Mouse (Mus musculus) left cerebral cortex, adult 9 months (tissue): ENCODE measurements at regions not wholly inside any gene's neighbourhood (a gene's known extent, or its start where the extent isn't known, plus 50 kb on each side); places are given as distances from the start of the nearest gene placed in this dataset.

ENCODE experiments used
- DNase-seq, 2 experiments: peaks; one replicate each; pipeline ENCODE4 v3.0.0; 2022; ENCODE audit warnings: low spot score in 2 of 2

DNA sequence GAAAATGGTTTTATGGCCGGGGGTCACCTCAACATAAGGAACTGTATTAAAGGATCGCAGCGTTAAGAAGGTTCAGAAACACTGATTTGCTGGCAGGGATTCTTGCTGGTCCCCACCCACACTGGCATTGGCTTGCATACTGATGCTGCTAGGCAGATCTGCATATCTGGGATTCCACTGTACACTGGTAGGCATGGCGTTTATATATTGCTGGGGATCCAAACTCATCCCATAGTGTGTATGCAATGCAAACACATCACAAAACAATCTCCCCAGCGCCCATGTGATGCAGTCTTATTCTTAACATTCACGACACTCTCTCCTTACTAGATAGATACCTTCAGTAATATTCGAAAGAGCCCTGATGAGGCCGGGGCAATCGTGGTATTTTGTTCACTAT, 105.0 kb downstream of the Dyrk2 start:
- DNase-seq, result no peak

DNA sequence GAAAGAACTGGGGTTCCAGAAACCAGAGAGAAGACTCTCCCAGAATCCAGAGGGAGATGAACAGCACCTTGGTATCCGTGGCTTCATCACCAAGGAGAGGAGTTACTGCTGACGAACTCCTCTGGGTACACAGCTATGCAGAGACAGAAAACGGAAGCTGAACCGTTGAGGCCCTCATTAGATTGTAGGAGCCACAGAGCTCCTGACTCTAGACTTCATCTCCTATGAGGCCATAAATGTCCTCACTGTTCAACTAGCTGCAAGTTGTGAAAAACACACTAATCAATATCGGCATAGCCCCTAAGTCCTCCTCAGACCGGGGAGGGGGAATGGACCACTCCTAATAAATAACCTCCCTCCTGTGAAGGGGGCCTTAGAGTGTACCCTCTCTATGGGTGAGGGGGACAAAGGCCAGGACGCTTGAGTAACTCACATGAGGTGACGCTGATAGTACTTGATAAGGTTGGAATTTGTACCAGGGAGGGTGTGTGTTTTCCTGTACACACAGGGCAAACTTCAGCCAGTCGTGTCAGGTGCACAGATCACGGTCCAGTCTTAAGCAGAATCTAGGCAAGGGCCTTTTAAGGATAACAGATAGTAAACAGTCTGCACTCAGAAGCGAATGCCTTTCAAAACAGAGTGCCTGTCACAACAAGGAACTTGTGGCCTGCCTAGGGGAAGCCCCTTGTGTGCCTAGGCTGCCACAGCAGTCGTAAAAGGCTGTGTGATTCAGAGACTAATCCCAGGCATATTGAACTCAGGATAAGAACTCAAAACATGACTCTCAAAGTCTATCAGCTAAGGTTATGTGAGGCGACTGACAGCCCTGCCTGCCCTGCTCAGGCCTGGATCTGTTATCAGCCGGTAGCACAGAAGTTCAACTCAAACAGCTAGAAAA, 104.2 kb downstream of the Dyrk2 start:
- DNase-seq, result no peak

DNA sequence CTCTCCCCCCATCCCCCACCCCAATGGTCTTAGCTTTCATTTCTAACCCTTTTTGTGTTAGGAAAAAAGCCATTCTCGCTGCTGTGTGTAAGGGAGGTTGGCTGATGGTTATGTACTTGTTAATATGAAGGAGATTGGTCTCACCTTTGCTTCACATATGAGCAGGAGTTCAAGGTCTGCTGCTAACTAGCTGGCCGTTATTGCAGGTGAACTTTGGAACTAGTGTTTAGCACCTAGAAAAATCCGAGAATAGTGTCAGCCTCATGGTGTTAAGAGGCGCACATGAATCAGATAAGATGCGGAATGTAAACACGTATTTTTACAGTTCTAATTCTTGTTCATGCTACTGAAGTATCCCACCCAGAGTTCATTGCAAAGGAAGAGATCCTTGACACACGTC, 103.2 kb downstream of the Dyrk2 start:
- no peak for DNase-seq

DNA sequence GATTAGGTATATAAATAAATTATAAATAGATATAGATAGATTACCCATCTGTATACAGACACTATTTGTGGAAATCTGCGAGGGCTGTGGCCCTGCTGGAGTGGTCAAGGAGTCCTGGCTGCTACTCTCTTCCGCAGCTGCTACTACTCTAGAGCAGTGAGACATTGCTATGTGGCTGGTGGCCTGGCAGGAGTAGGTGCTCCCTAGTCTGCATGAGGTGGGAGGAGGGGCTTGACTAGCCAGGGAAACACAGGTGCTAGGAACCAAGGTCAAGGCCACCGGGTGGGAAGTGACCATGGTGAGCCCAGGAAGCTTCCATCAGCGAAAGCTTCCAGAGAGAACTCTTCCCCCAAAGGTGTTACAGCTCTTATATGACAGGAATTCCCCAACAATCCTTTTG, 100.3 kb downstream of the Dyrk2 start:
- no peak for DNase-seq

DNA sequence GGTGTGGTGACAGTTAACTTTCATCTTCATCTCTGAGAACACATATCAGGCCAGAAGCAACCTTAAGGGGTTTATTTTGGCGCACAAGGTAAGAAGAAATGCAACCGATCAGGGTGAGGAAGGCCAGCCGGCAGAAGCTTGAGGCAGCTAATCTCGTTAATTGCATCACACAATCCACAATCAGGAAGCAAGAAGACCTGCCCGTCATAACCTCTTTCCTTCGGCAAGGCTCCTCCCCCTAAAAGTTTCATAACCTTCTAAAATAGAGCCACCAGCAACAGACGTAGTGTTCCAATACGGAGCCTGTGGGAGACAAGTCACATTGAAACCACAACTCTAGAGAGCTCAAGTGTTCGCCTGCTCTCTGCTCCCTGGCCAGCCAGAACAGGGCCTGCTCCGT, 91.4 kb downstream of the Dyrk2 start:
- DNase-seq, result no peak

DNA sequence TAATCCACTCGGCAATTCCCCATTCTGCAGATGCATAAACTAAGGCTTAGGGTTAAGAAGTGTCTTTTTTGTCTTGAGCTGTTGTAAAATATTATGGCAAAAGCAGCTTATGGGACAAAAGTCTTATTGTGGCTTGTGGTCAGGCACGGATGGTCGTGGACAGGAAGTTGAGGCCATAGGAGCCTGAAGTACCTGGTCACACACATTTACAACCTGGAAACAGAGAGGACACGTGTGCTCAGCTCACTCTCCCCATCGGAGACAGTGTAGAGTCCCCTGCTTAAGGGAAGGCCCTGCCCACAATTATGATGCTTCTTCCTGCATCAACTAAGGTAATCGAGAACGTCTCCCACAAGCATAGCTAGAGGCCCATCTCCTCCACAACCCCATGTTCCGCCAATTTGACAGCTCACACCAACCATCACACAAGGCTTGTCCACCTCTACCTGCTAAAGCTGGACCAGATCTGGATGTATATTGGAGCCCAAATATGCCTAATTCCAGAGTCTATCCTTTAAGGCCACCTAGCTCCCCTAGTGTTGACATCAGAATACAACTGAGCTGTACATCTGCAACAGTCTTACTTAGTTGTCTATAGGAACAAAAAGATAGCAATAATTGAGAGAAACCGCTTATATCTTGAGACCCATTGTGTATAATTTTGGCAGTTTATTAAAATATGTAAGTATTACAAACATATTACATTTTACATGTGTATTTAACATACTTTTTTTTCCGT, 89.0 kb downstream of the Dyrk2 start:
- no peak for DNase-seq

DNA sequence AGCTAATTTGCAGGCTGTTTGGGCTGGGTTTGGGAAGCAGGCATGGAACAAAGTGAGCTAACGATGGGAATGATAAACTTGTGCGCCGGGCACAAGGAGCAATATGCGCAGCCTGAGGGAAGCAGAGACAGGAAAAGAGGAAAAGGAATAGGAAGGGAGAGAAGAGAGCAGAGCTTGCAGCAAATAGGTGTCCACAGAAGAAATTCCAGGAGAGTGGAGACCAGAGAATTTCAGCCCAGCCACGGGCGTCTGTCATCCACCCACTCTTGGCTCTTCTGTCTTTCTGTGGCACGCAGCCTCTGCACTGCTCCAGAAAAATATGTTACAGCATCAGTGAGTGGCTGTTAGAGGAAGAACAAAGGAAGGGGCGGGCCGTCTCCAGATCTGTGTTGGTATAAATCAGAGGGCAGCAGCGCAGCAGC, 88.2 kb downstream of the Dyrk2 start:
- peak in 1 of 2 experiments; percentile 54 for DNase-seq

DNA sequence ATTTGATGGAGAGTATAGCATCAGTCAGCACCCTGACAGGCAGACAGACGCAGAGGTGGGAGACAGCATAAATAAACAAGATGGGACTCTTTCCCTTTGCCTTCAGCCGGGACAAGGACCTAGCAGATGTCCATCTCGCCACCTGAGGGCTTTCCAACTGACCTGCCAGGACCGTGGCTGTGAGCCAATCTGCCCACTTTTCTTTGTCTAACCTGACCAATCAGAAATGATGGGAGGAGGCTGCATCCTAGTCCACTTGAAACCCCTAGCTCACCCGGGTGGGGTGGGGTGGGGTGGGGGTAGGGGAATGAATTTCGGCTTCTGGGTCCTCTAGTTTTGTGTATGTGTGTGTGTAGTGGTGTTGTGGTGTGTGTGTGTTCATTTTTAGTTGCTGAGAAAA, 87.4 kb downstream of the Dyrk2 start:
- no peak for DNase-seq

DNA sequence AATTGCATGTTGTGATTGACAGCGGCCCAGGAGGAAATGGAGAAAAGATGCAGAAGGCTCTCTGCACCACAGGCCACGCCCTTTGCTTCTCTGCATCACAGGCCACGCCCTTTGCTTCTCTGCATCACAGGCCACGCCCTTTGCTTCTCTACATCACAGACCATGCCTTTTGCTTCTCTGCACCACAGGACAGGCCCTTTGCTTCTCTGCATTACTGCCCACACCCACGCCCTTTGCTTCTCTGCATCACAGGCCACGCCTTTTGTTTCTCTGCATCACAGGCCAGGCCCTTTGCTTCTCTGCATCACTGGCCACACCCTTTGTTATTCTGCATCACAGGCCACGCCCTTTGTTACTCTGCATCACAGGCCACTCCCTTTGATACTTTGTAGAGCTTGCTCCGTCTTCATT, 82.7 kb downstream of the Dyrk2 start:
- DNase-seq, result no peak

DNA sequence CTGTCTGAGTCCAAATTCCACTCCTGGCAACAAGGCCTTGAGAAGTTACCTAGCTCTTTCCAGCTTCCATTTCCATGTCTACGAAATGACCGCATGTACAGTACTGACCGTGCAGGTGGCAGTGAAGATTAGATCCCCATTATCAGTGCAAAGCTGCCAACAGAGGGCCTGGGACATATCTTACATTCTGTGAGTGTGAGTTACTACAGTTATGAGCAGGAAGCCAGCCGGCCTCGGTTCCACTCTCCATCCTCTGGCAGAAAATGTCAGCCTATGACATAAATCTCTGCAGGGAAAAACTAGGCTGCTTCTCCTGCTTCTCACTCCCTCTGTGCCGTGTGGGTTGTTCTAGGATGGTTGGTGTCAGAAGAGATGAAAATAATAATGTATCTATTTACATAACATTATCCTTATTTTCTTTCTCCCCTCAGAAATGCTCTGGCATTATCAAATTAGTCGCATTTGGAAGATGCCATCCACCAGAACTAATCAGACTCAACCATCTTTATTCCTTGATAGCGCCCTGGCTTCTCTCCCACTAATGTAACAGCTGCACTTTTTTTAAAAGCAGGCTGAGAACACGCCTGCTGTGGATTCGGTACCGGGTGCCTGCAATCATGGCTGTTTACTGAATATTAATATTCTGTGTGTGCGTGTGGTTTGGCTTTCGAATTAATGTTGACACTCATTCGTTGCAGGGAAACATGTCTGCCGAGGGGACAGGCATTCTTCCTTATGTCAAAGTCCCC, 77.5 kb downstream of the Dyrk2 start:
- peak in 1 of 2 experiments; percentile 28 for DNase-seq

DNA sequence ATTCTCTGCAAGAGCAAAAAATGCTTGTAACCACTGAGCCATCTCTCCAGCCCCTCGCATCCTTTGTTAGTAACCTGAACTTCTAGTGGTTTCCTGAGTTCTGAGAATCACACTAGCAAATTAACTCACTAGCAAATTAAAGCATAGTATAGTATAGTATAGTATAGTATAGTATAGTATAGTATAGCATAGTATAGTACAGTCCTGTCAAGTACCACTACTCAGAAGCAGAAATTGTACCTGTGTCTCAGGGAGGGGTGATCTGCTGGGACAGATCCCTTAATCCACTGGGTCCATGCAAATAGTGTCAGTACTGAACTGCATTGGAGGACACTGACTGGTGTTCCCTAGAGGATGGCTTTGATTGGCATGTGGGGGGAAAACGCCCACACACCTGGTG, 76.2 kb downstream of the Dyrk2 start:
- DNase-seq, result no peak

DNA sequence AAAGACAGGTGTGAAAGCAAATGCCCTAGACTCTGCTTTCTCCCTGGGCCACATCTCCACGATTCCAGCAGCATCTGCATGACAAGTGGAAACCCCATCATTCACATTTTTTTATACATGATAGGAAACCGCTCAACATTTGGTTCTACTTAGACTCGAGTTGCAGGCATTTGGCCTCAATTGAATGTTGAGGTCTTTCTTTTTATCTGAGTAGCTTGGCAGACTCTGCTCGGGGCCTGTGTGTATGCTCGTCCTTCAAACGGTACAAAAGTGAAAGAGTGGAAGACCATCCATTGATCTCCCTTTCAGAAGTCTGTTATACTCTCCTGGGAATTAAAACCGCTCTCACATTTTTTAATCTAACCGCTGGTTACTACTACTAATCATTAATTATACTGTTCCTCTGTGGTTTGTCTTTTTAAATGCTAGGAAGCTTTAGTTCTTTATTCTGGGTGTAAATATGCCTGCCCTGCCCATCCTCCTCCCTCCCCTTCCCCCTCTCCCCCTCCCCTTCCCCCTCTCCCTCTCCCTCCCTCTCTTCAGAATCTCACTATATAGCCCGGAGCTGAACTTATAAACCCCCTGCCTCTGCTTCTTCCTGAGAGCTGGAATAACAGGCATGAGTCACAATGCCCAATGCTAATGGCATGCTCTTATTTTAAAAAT, 75.5 kb downstream of the Dyrk2 start:
- no peak for DNase-seq

DNA sequence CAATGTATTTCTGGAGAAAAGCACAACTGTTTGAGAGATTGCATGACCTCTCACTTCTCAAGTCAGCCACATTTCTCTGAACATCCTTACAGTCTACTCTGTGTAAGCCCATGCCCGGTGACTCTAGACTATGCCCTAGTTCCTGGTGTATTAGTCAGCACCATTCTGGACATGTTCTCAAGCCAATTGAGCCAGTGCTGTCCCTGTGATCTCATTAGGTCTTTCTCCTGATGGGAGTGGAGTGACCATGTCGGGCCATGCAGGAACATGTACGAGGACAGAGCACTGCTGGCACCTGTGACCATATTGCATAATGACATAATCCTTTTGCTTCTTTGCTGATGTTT, 75.0 kb downstream of the Dyrk2 start:
- DNase-seq, result no peak

DNA sequence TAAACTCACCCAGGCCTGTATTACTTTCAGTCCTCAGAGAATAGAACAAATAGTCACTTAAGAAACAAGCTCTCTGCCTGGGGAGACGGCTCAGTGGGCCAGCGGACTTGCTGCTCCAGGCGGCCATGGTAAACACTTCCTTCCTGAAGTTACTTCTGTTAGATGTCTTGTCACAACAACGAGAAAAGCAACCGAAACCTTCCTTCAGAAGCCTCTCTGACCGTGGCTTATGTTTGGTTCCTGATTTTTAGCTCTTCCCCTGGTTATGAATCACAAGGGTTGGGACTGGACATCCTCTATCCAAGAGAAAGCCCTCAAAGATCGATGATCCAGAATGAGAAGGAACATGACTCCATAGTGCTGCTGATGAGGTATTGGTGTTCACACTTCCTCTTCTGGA, 73.5 kb downstream of the Dyrk2 start:
- no peak for DNase-seq

DNA sequence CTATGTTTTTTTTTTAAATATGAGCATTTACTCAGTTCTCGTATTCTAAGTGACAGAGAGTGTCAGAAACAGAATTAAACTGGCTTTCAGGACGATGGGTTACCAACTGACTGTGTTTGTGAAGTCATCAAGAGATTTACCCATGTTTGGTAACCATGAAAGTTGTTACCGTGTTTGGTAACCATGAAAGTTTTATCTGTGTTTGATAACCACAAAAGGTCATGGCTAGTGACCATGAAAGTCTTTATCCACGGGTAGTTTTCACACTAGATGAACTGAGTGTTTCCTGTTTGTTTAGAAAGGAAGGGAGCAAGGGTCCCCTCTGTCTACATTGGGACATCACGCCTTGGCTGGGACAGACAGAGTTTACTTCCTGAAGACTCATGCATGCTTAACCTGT, 72.8 kb downstream of the Dyrk2 start:
- DNase-seq, result no peak

DNA sequence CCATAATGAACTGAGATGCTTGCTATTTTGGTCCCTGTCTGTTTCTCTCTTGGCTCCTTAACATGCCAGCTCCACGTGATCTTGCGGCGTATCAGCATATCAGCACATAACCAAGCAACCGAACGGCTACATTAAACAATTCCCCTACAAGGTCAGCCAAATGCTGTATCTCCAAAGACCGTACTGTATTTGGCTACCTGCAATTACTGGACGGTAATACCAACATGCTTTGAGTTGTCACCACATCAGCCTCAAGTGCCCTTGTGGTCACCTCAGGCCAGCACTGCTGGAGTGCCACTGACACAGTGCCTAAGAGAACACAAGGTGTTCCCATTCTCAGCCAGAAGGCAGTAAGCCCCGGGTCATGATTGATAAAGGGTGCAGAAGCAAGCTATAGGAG, 70.2 kb downstream of the Dyrk2 start:
- DNase-seq, result no peak

DNA sequence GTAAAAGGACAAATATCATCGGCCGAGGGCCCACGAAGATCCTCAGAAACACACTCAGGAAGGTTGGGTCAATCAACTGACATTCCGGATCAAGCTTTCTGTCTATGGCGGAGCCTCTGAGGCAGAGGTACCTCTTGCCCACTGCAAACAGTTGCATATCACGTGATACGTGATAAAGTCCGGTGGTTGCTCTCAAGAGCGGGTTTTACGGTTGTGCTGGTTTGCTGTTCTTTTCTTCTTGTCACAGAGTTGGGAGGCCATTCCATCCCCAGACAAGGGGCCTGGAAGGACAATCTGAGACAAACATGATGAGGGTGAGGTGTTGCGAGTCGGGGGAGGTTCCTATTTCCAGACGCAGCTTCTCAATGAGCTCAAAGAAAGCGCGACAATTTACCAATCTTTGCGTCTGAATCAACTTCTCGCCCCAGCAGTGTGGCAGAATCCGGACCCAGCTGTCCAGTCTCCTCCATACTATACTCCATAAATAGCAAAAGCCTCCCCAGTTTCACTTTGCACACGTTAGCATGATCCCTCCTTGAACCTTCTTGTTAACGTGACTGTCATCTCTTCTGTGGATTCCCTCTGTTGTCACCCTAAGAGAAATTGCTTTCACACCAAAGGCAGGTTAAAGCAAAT, 66.0 kb downstream of the Dyrk2 start:
- no peak for DNase-seq

DNA sequence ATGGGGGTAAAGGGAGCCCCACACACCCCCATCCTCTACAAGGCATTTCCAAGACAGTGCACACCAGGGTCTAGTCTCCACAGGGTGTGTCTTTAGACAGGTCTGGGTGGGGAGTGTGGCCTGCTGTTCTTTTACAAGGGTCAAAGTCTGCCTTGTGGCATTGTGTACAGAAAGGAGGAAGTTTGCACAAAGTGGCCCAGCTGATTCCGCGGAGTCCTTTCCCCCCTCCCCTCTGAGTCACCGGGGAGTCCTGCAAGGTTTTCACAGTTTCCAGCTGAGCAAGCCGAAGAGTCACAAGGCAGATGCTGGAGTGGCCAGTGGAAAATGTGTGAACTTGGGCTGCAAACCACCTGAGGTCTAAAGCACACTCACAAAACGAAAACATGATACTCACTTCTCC, 65.4 kb downstream of the Dyrk2 start:
- no peak for DNase-seq
